Mouse (Mus musculus): ENCODE measurements around the gene Arhgef10l.

DNA sequence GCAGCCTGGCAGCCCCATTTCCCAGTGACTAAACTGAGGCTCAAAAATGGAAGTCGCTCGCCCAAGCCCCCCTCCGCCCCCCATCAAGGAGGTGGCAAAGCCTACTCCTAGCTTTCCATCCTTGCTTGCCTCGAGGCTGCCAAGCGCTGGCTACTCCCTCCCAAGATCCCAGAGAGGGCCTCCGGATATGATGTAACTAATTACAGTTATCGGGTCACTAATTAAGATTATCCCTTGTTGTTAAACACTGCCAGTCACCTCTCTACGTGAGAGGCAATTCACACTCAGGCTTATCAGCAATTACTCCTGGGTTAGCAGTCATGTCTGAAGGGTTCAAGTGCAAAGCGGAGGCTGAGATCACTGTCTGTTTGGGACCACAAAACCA is 16.6 kb downstream of the Arhgef10l start:
- TF ChIP-seq CTCF (IDR thresholded peaks at IDR 0.05; ENCODE audit: low read depth, low read length): no peak
- no peak for TF ChIP-seq POLR2A (IDR thresholded peaks at IDR 0.05; ENCODE audit: borderline replicate concordance, low read depth, low read length)
